Mouse (Mus musculus): ENCODE measurements around the gene Lrp10.

Lrp10 gene

DNA sequence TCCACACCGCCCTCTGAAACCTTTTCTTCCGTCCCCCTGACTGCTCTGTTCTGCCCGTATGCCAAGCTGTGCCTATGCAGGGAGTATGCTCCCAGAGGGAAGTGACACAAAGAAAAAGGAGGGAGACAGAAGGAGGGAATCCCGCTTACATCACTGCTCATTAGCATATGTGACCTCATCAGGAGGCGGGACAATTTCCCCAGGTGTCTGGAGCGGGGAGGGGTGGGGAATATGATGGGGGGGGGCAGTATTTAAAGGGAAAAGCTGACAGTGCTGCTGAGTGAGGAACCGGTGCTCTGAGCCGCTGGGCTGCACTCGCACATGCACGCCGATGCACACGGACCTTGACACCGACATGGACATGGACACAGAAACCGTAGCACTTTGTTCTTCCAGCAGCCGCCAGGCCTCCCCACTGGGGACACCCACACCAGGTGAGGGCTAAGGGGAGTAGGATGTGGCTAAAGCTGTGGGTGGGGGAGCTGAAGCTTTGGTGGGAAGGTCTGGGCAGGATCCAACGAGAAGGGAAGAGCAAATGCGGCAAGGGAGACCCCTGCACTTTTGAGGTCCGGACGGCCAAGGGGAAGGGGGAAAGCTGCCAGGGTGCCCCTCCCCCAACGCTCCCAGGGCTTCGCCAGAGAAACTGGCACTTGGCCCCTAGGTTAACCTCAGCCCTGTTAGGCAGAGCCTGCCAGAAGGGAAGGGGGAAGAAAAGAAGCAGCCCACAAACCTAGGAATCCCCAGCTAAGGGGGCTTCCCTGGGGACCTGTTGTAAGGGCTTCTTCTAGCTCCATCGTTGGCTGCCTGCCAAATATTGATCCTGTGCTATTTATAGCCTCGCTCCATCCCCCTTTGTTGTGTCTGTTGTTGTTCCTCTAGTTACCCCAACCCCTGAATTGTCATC lies 12.3 kb downstream of the Lrp10 start, which contains the start of gene Rem2:
TSS of gene Rem2 (plus strand) at position 160 of the 904 bp plus-strand sequence.
- no peak for DNase-seq (ENCODE audit: low spot score)

DNA sequence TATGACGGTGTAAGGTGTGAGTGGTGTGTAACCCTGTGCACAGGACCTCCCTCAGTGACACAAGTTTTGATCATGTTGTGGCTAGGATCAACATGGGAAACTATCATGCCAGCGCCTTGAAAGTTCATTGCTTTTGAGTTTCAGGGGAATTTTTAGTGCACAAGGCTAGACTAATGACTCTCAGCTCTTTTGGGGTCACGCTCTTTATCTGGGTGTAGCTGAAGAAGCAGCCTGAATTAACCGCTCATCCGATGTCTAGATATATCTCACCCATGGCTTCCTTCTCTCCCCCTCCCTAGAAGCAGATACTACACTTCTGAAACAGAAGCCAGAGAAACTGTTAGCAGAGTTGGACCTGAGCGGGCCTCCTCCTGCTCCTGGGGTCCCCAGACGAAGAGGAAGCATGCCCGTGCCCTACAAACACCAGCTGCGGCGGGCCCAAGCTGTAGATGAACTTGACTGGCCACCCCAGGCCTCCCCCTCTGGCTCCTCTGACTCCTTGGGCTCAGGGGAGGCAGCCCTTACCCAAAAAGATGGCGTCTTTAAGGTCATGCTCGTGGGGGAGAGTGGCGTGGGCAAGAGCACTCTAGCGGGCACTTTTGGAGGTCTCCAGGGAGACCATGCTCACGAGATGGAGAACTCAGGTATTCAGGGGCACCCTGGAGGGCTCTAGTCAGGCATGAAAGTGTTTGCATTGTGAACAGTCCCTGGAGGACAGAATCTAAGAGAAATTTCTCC lies 13.4 kb downstream of the Lrp10 start:
- DNase-seq (ENCODE audit: low spot score): no peak

DNA sequence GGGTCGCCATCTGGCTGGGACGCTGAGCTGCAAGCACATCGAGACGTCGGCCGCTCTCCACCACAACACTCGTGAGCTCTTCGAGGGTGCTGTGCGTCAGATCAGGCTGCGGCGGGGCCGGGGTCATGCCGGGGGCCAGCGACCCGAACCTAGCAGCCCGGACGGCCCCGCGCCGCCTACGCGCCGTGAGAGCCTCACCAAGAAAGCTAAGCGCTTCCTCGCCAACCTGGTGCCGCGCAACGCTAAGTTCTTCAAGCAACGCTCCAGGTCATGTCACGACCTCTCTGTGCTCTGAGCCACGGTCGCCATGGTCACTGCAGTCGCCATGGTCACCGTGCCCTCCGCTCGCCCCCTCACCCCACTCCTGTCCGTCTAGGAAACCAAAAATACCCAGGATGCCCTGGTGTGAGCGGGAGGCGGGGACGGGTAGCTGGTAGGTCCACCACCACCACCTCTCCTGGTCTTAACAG lies 15.5 kb downstream of the Lrp10 start:
- peak; percentile 28 for DNase-seq (ENCODE audit: low spot score)

DNA sequence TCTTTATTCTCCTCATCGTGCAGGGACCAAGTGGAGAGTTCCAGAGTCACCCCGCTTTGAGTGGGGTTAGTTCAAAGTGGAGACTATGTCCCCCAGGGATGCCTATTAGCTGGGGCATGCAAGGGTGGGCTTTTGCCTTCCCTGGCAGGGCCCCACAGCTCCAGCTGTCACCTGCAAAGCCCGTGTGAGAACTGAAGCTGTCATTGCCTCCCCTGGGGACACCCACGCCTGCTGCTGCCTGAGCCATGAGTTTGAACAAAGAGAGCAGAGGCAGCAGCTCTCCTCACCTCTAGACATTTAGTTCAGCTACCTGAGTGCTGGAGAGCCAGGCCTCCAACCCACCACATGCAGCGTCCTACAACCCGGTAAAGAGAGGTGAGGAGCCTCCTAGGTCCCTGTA lies 16.7 kb downstream of the Lrp10 start:
- DNase-seq (ENCODE audit: low spot score): no peak

DNA sequence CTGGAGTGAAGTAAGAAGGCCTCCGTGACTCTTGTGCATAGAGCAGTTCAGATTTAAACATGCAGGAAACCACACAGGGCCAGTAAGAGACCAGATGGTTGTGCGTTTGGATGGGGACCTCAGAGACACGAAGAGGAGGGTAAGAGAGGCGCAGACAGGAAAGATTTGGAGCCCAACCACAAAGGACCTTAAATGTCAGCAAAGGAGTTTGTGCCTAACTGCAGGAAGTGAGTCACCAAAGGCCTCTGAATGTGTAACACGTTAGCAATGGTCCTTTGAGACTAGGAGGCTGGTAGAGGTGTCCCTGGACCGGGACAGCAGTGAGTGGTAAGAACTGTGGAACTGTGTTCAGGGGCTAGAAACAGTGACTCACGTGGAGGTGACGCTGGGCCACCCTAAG lies 17.5 kb downstream of the Lrp10 start:
- no peak for DNase-seq (ENCODE audit: low spot score)

DNA sequence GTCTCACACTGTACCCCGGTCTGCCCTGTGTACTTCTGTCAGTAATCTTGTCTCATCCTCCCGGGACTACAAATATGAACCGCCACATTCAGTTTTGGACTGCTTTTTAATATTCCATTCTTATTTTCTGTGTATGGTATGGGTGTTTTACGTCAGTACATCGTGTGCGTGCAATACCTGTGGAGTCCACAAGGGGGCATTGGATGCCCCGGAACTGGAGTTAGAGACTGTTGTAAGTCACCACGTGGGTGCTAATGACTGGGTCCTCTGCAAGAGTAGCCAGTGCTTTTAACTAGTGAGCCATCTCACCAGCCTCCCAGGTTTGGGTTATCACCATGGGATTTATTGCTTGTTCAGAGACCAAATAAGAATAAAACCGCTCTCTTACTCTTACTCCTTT lies 18.6 kb downstream of the Lrp10 start:
- DNase-seq (ENCODE audit: low spot score): peak; percentile 57

DNA sequence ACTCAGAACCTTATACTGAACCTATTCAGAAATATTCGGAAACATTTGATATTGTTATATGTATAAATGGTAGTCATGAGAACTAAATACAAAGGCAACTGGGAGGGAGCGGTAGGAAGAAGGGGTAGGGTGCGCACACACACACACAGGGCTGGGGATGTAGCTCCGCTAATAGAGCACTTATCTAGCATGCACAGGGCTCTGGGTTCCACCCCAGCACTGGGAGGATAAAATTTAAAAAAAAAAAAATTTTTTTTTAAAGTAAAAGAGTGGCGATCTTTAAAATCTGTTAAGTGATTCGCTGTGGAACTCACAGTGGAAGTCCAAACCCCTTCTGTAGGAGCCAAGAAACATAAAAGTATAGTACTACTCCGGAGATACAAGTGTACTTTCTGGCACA lies 22.0 kb downstream of the Lrp10 start:
- DNase-seq (ENCODE audit: low spot score): no peak

DNA sequence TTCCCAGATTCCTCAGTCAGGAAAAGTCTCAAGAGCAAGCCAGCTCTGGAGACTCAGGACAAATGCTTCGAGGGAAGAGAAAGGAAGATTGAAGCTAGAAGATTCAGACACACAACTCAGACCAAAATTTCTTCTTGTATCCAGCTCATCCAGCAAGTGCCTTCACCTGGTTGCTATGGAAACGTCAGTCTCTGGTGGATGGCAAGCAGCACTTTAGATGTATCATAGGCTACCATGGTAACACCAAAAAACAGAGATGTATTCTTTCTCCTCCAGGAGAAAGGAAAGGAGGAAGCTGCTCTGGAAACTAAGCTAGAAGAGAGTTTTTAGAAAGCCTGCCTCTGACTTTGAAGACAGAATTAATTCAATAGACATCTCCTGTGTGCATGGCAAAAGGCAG lies 23.8 kb downstream of the Lrp10 start:
- no peak for DNase-seq (ENCODE audit: low spot score)

DNA sequence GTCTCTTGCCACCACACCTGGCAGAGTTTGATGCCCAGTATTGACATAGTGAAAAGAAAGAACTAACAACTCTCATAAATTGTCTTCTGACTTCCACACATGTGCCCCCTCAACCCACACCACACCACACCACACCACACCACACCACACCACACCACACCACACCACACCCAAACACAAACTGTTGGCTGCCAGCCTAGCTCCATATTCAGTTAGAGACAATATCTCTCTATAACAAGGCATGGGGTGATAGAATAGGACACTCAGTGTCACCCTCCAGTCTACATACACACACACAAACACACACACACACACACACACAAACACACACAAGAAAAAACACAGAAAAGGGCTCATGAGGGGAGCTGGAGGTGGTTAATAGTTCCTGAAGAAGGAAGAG lies 24.4 kb downstream of the Lrp10 start:
- DNase-seq (ENCODE audit: low spot score): no peak

DNA sequence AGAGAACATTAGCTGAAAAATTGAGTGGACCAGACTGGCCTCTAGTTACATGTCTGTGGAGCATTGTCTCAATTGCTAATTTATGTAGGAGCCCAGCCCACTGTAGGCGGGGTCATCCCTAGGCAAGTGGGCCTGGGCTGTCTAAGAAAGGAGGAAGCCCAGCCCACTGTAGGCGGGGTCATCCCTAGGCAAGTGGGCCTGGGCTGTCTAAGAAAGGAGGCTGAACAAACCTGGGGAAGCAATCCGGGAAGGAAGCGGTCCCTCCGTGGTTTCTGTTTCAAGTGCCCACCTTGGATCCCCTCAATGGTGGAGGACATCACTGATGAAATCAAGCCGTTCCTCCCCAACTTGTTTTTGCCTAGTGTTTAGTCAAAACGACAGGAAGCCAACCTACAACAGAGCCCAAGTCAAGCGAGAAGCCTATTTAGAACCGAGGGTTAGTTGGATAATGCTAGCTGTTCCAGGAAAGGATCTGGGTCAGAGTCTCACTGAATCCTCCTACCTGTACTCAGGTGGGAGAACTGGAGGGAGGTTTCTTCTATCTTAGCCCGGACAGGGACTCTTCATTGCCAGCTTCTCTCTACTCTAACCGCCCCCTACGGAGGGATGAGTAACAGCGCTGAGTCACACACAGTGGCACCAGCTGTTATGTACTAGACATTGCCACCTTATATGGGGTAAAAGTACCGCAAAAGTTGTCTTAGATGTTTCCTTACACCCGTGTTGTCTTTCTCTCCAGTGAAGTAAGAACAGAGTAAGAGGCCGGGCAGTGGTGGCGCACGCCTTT lies 28.6 kb downstream of the Lrp10 start:
- DNase-seq (ENCODE audit: low spot score): no peak

DNA sequence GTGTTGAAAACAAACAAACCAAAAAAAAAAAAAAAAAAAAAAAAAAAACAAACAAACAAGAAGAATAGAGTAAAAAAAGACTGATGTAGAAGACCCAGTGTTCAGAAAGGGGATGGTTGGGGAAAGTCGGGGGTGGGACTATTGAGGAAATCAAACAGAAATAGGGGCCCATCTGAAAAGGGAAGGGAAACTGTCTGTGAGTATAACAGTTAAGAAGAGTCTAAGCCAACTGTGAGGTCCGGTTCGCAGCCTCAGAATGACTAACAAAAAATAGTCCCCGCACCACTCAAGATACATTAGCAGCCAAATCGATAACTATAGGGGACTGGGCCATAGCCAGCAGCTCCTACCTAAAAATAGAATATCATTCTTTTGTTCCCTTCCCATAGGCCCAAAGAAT lies 29.3 kb downstream of the Lrp10 start:
- no peak for DNase-seq (ENCODE audit: low spot score)

DNA sequence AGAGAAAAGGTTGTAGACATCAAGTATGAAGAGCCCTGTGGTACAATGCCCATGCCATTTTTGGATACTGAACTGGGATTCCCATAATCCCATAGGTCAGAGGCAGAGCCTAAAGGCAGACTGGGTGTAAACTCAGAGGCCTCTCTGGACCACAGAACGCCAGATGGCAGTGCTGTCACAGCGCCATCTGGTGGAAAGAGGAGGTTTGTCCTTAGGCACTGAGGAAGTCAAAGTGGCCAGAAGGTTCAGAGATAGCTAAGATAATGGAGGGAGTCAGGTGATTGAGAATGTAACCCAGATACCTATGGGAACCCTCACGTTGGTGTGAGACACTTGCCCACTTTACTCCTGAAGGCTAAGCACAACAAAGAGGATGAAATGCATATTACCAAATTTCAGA lies 30.3 kb downstream of the Lrp10 start:
- peak; percentile 40 for DNase-seq (ENCODE audit: low spot score)

DNA sequence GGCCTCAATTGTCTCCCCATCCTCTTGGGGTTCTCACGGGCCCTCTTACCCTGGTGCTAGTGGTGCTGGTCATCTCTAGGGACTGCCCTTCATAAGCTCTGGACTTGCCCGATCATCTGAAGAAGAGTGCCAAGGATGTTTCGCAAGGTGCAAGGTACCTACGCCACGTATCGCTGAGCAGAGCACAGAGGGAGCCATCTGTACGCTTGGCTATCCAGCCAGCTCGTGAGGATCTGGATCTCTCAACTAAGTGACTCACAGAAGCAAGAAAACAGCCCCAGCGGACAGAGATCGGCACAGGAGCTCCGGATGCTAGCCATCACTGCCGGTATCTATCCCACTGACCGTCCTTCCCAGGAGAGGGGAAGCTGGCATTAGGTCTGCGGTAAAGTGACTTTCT lies 32.8 kb downstream of the Lrp10 start:
- DNase-seq (ENCODE audit: low spot score): no peak

DNA sequence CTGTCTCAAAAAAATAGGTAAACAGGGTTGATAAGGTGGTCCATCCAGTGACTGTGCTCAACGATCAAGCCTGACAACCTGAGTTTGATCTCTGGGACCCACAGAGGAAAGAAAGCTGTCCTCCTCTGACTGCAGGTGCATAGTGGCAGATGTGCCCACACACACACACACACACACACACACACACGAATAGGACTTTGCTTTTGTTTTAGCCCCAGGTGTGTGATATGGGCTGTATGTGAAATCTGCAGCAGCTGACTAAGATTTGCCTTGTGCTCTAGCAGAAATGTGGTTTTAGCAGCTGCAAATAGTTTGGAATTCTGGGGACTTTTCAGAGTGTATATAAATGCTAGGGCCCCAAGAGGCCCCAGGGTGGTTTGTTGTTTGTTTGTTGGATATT lies 35.4 kb downstream of the Lrp10 start:
- DNase-seq (ENCODE audit: low spot score): no peak

DNA sequence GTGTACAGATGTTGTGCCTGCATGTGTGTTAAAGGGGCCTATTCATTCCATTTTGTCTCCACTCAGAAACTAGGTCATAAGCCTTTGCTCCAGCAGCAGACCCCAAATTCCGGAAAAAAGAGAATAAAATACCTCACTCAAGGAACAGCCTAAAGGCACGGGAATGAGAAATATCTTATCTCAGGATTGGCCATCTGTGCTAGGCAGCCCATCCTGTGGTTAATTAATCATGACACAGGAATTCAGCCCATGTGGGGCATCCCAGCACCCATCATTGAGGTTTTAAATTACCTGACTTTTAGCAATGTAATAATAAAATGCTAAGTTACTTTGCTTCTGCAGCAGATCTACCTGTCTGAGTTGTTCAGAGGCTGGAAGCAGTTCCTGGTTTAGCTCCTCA lies 37.4 kb downstream of the Lrp10 start:
- no peak for DNase-seq (ENCODE audit: low spot score)

DNA sequence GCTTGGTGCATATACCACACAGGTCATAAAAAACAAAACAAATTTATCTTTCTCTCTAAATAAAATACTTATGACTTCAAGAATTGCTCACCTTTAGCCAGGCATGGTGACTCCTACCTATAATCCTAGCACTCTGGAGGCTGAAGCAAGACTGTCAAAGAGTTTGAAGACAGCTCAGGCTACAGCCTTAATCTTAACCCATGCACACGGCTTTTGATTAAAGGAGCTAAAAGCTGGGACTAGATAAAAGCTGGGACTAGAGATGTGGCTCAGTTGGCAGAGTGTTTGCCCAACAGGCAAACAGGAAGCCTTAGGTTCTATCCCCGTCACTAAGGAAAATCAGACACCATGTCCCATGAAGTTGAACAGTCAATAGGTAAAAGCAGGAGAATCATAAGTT lies 39.2 kb downstream of the Lrp10 start:
- DNase-seq (ENCODE audit: low spot score): no peak

DNA sequence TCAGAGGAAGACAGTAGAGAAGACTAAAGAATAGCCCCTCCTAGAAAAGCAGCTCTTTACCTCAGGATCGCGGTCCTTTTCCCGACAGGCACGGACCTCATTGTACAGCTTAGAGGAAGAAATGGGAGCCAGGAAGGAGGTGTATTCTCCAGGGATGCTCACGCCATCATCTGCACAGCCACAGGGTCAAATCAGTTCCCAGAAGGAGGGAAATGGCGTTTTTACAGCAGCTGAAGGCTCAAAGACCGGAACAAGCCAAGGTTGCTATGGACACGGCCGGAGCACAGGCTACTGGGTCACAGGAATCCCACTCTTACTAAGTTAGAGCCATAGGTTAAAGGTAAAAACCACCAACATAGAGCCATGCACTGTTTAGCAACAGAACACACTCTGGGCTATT lies 45.8 kb downstream of the Lrp10 start:
- no peak for DNase-seq (ENCODE audit: low spot score)

DNA sequence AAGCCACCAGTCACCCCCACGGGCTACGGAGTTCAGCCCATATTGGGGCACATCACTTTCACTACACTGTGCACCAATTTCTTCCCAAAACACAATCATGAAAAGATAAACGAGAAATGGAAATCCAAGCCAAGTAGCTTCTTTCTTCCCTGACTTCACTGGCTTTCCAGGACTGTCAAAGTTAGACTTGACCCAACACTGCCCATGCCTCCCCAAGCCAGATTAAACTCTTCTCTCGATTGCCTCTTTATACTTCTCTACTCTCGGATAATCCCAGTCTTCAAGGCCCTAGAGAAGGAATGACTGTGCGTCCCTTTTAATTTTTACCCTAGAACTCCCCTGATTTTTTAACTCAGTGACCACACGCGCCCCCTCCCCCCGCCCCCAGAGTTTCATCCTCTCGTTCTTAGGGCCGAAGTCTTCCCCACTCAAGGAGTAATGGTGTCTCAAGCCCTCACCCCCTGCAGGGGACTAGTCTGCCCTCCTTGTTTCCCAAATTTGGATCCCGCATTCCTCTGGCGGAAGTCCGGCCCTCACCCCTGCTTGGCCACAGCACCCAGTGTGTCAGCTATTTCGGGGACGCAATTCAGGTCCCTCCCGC lies 52.9 kb downstream of the Lrp10 start:
- DNase-seq (ENCODE audit: low spot score): no peak
